Mouse (Mus musculus) MEL (cell line): Measurements from ENCODE around the gene Tbx19.

Source experiments
- E2F4 ChIP-seq: IDR thresholded peaks from 2 replicates; pipeline ENCODE4 v1.6.1; 2011; ENCODE audit warnings: low read depth, low read length, improper control_type of control experiment, borderline replicate concordance
- NRF1 ChIP-seq: IDR thresholded peaks from 2 replicates; pipeline ENCODE4 v1.6.1; 2014; ENCODE audit warnings: low read depth, mild to moderate bottlenecking, inconsistent platforms, low read length, improper control_type of control experiment, moderate library complexity; ENCODE audit not compliant: poor library complexity, insufficient read depth, severe bottlenecking

DNA sequence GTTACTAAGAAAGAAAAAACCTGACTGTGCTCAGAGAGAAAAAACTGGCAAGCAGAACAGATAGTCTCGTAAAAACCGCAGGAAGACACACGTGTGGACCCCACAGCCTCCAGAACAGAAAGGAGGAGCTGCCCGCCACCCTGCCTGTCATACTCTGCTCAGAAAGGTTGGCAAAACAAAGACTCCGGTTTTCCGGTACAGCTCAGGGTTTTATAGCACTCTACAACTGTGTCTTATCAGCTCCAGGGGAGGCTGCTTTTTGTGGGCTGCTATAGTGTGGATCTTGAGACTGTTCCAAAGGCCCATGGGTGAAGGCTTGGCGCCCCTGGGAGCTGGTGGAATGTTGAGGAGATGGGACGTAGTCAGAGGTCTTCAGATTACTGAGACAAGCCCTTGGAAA lies 9.4 kb downstream of the Tbx19 start:
- TF ChIP-seq E2F4 = no peak
- no peak for TF ChIP-seq NRF1
